Mouse (Mus musculus) lung, postnatal 0 days (tissue): ENCODE results near the gene Ccnt1.

Source experiments
- CTCF ChIP-seq: IDR thresholded peaks from 2 replicates; pipeline ENCODE4 v1.5.1; 2016; ENCODE audit warnings: antibody characterized with exemption, mild to moderate bottlenecking
- EP300 ChIP-seq: IDR thresholded peaks from 2 replicates; pipeline ENCODE4 v1.6.1; 2016; ENCODE audit warnings: antibody characterized with exemption, mild to moderate bottlenecking, control low read depth

DNA sequence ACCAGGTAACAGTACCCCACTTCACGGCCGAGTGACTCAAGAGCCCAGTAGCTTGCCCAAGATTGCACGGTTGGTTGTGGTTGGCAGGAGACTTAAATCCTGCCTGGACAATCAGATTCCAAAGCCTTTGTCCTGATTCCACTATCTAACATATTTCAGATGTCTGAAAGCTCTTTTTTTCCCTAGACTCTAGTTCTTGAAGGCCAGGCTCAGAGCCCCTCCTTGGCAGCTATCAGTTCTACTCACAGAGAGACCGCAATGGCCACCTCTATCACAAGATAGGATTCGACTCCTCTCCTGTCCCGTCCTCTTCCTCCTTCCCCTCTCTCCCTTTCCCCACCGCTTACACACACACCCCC, 31.1 kb upstream of the Ccnt1 start:
- TF ChIP-seq EP300 (no peak), CTCF (no peak)
